Mouse (Mus musculus) intestine, embryonic 15.5 days (tissue): Measurements from ENCODE around the gene Cntnap2. TPM values are rescaled to one million over a fixed set of nuclear protein-coding genes. Genes with fewer than 3 reads are reported as not detected.

Experiments used
- ATAC-seq: fragments of 200-750 bp; cut with Nextera tagmentation; 2 replicates; pipeline ENCODE4 v1.8.0; 2017; ENCODE audit warnings: moderate TSS enrichment, moderate library complexity
- H3K27ac ChIP-seq: fragments of 300-500 bp; sonication (generic); 2 replicates; pipeline ENCODE4 v1.5.1; 2015; ENCODE audit warnings: mild to moderate bottlenecking, inconsistent platforms
- H3K27me3 ChIP-seq: fragments of 300-500 bp; sonication (generic); replicated peaks from 2 replicates; pipeline ENCODE4 v1.6.1; 2015; ENCODE audit warnings: inconsistent platforms
- H3K36me3 ChIP-seq: fragments of 300-500 bp; sonication (generic); 2 replicates; pipeline ENCODE4 v1.6.1; 2015; ENCODE audit warnings: inconsistent platforms
- H3K4me1 ChIP-seq: fragments of 300-500 bp; sonication (generic); replicated peaks from 2 replicates; pipeline ENCODE4 v1.6.1; 2015; ENCODE audit warnings: inconsistent platforms
- H3K4me2 ChIP-seq: fragments of 300-500 bp; sonication (generic); replicated peaks from 2 replicates; pipeline ENCODE4 v1.6.1; 2015; ENCODE audit warnings: mild to moderate bottlenecking, inconsistent platforms
- H3K4me3 ChIP-seq: fragments of 300-500 bp; sonication (generic); replicated peaks from 2 replicates; pipeline ENCODE4 v1.5.1; 2015; ENCODE audit warnings: inconsistent platforms
- H3K9ac ChIP-seq: fragments of 300-500 bp; sonication (generic); 2 replicates; pipeline ENCODE4 v1.6.1; 2015; ENCODE audit warnings: inconsistent platforms
- H3K9me3 ChIP-seq: fragments of 300-500 bp; sonication (generic); 2 replicates; pipeline ENCODE4 v1.6.1; 2016; ENCODE audit warnings: inconsistent platforms
- WGBS: fragments of 180-500 bp; shearing (Covaris S2); methylation state at CpG from one replicate; pipeline ENCODE4 v1.1.7; 2015; 5-methylcytosine and 5-hydroxymethylcytosine counted together
- polyA plus RNA-seq: library from polyadenylated mRNA; unstranded; fragments of >200 nt; fragmentation: Nextera tagmentation; extraction: Ambion mirVana; gene quantifications from 2 replicates; pipeline ENCODE4 v1.2.1, GENCODE M21; 2015

The Cntnap2 gene
- polyA plus RNA-seq, 1 experiment from 2014 or later: 1.3 TPM

DNA sequence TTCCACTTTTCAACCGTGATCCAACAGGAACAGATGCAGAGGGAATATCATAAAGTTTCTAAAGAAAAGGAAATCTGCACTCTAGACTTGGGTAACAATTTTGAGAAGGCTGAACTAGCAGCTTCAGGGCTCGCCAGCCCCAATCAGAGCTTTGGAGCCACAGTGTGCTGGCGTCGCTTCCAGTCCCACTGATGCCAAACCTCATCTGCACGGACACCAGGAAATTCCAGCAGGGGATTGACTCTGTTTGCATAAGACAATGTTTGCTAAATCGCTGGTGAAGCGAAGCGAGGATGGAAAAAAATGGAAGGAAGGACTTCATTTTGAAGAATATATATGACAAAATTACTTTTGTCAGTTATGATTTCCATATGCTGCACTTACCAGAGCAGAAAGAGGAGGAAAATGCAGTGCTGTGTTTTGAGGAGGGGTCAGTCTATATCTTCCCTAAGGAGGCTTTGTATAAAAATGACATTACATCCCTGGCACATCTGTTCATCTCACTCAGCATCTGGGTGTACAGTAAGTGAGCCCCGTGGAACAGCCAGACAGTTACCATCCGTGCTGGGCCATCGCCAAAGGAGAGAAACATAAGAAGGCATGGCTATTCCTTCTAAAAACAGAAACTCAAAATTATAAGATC lies 2245.8 kb downstream of the Cntnap2 start:
- no peak overlapping the region for H3K4me2 ChIP-seq
- no peak for ATAC-seq
- no peak overlapping the region for H3K4me3 ChIP-seq
- H3K4me1 ChIP-seq: no peaks in the 10 kb centered on the region
- H3K9ac ChIP-seq: no peak overlapping the region
- no peaks in the 10 kb centered on the region for H3K36me3 ChIP-seq
- no peaks in the 10 kb centered on the region for H3K9me3 ChIP-seq
- WGBS: 53% methylated on average over 11 of the region's 11 CpGs
- no peak overlapping the region for H3K27ac ChIP-seq
- no peaks in the 10 kb centered on the region for H3K27me3 ChIP-seq

GRCm38 (mm10) chr6:47306065-47306798 lies 2247.1 kb downstream of the Cntnap2 start:
- ATAC-seq: peak; percentile 92
- Histone ChIP-seq H3K4me3 (no peak overlapping the region), H3K36me3 (no peaks in the 10 kb centered on the region), H3K9me3 (no peaks in the 10 kb centered on the region), H3K27ac (peak overlapping the region; percentile 29; the same call in 1 of the 2 replicates), H3K4me1 (no peaks in the 10 kb centered on the region), H3K4me2 (no peak overlapping the region), H3K27me3 (no peaks in the 10 kb centered on the region), H3K9ac (no peak overlapping the region)
- WGBS: 51% methylated on average over 8 of the region's 8 CpGs

DNA sequence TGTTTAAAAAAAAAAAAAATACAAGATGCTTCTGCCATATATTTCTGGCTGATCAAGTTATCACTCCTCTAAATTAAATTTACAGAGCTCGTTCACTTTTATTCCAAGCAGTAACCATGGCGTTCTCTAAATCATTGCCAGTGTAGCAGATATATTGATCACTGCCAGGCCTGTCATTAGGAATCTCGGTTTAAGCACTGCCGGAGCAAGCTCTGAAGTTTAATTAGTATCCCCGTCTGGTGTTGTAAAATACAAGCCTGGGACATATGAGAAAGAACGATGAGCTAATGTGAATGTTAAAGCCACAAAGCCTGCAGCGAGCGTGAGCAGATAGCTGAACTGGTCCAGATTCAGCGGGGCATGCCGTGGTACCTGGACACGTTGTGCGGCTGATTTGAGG lies 2247.8 kb downstream of the Cntnap2 start:
- Histone ChIP-seq H3K4me2 (no peak overlapping the region), H3K27me3 (no peaks in the 10 kb centered on the region), H3K4me3 (no peak overlapping the region), H3K36me3 (no peaks in the 10 kb centered on the region), H3K9ac (no peak overlapping the region), H3K4me1 (no peaks in the 10 kb centered on the region), H3K9me3 (no peaks in the 10 kb centered on the region), H3K27ac (no peak overlapping the region)
- 69% methylated on average over 12 of the region's 12 CpGs for WGBS
- no peak for ATAC-seq

DNA sequence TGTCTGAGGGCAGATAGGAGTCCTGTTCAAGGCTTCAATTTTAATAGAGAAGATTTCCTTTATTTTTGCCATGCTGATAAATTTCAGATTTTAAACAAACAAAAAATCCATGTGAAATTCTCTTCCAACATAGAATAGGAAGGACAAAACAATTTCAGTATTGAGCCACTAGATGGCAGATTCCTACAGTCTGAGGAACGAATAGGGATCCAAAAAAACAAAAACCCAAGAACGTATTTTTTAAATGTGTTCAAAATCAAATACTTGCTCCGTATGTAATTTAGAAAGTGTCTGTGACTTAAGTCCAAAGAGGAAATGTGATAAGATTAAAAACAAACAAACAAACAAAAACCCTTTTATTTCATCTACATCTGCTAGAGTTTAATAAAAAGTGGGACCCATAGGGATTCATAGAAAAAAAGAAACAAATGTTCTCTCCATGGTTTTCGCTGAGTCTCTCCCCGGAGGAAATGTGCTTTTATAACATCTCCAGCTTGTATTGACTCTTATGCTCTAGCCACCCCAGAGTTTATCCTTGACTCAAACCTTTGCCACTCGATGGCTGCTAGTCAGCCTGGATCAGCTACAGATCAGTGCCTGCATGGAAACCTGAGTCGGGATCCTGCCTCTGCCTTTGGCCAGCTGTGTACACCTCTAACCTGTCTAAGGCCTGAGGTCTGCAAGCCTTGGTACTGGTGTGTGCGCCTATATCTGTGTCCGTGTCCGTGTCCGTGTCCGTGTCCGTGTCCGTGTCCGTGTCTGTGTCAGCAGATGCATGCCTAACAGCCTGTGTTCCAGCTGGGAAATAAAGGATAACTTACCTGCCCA lies 2255.6 kb downstream of the Cntnap2 start:
- H3K4me1 ChIP-seq: peaks cover 4% of the 10 kb centered on the region; the same call in 1 of the 2 replicates
- H3K27ac ChIP-seq: no peak overlapping the region
- no peaks in the 10 kb centered on the region for H3K9me3 ChIP-seq
- H3K36me3 ChIP-seq: no peaks in the 10 kb centered on the region
- no peaks in the 10 kb centered on the region for H3K27me3 ChIP-seq
- no peak for ATAC-seq
- 55% methylated on average over 15 of the region's 15 CpGs for WGBS
- H3K4me3 ChIP-seq: no peak overlapping the region
- H3K4me2 ChIP-seq: peak overlapping the region; percentile 41
- no peak overlapping the region for H3K9ac ChIP-seq

- no peak overlapping the region for H3K27ac ChIP-seq
Measured at GRCm38 (mm10) chr6:47315454-47315853, 2256.3 kb downstream of the Cntnap2 start.

GRCm38 (mm10) chr6:47317253-47317652 lies 2258.1 kb downstream of the Cntnap2 start:
- Histone ChIP-seq H3K36me3 (no peaks in the 10 kb centered on the region), H3K27me3 (no peaks in the 10 kb centered on the region), H3K4me3 (no peak overlapping the region), H3K4me1 (peaks cover 4% of the 10 kb centered on the region; the same call in 1 of the 2 replicates), H3K27ac (no peak overlapping the region), H3K9ac (no peak overlapping the region), H3K9me3 (no peaks in the 10 kb centered on the region), H3K4me2 (no peak overlapping the region)
- no peak for ATAC-seq

More at GRCm38 (mm10) chr6:47315454-47315853, 2256.3 kb downstream of the Cntnap2 start:
- ATAC-seq: no peak
- Histone ChIP-seq H3K27me3 (no peaks in the 10 kb centered on the region), H3K36me3 (no peaks in the 10 kb centered on the region), H3K9me3 (no peaks in the 10 kb centered on the region), H3K4me2 (no peak overlapping the region), H3K4me3 (no peak overlapping the region), H3K4me1 (peaks cover 4% of the 10 kb centered on the region; the same call in 1 of the 2 replicates), H3K9ac (no peak overlapping the region)
- WGBS: 65% methylated on average over 2 of the region's 2 CpGs

- Histone ChIP-seq H3K9ac (0 out of 2 replicates have a peak overlapping the region, but pooled peaks have one; percentile 17), H3K9me3 (no peaks in the 10 kb centered on the region), H3K27ac (peak overlapping the region; percentile 44; the same call in 1 of the 2 replicates), H3K27me3 (no peaks in the 10 kb centered on the region), H3K4me1 (peaks cover 4% of the 10 kb centered on the region; the same call in 1 of the 2 replicates), H3K36me3 (no peaks in the 10 kb centered on the region), H3K4me2 (peak overlapping the region; percentile 48), H3K4me3 (no peak overlapping the region)
- 13% methylated on average over 6 of the region's 6 CpGs for WGBS
- ATAC-seq: peak; percentile 50; the same call in 1 of the 2 replicates
Measured at GRCm38 (mm10) chr6:47318705-47319104, 2259.5 kb downstream of the Cntnap2 start.

DNA sequence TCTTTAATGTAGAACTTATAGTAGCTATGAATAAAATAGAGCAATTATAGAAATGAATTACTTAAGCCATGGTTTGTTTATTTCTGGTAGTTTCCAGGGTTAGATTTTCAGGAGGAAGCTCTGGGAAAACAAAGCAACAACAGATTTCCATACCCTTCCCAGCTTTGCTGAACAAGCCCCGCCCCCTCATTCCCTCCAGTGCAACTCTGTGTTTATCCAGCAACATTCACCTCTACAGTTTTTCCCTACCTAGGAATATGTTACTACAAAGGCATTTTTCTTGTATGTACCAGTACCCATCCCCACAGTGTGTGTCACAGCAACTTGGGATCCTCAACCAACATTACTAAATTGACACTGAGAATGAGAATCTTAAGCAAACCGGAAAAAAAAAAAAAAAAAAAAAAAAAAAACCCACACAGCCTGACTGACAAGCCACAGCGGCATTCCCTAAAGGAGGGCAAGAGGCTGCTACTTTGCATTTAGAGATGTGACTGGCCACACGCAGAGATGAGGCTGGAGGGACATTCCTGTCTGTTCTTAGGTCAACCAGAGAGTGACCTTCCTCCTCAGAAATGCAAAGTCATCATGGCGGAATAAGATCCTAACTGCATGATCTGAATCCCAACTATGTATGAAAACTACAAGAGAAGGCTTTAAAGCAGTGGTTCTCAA lies 2260.3 kb downstream of the Cntnap2 start:
- Histone ChIP-seq H3K4me3 (no peak overlapping the region), H3K9ac (no peak overlapping the region), H3K27me3 (no peaks in the 10 kb centered on the region), H3K9me3 (no peaks in the 10 kb centered on the region), H3K4me1 (peaks cover 4% of the 10 kb centered on the region; the same call in 1 of the 2 replicates), H3K4me2 (no peak overlapping the region), H3K36me3 (no peaks in the 10 kb centered on the region), H3K27ac (no peak overlapping the region)
- ATAC-seq: peak; percentile 58; the same call in 1 of the 2 replicates
- 29% methylated on average over 5 of the region's 5 CpGs for WGBS

GRCm38 (mm10) chr6:47323169-47323835 lies 2264.1 kb downstream of the Cntnap2 start:
- 50% methylated on average over 5 of the region's 5 CpGs for WGBS
- Histone ChIP-seq H3K9me3 (no peaks in the 10 kb centered on the region), H3K27ac (no peak overlapping the region), H3K4me2 (no peak overlapping the region), H3K4me3 (no peak overlapping the region), H3K4me1 (peaks cover 4% of the 10 kb centered on the region; the same call in 1 of the 2 replicates), H3K27me3 (no peaks in the 10 kb centered on the region), H3K9ac (no peak overlapping the region), H3K36me3 (no peaks in the 10 kb centered on the region)
- no peak for ATAC-seq

DNA sequence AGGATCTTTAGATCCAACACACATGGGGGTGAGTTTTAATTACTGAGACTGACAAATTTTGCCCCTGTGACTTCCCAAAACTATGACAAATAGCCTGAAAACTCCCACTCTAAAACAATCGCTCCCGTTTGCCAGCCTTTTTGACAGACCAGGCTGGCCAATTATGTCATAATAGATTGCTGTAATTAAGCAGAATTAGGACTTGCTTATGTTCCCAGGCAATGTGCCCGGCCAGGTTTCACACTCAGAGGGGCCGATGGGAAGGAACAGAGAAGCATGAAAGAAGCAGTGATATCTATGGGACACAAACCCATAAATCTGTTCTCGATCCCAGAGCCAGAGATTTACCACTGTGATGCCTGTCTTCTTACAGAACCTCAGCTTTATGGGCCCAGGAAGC lies 2264.7 kb downstream of the Cntnap2 start:
- Histone ChIP-seq H3K27me3 (no peaks in the 10 kb centered on the region), H3K9ac (no peak overlapping the region), H3K4me1 (peaks cover under 1% of the 10 kb centered on the region; the same call in 1 of the 2 replicates), H3K4me3 (no peak overlapping the region), H3K36me3 (no peaks in the 10 kb centered on the region), H3K4me2 (no peak overlapping the region), H3K27ac (no peak overlapping the region), H3K9me3 (no peaks in the 10 kb centered on the region)
- no peak for ATAC-seq
- WGBS: 43% methylated on average over 5 of the region's 5 CpGs

DNA sequence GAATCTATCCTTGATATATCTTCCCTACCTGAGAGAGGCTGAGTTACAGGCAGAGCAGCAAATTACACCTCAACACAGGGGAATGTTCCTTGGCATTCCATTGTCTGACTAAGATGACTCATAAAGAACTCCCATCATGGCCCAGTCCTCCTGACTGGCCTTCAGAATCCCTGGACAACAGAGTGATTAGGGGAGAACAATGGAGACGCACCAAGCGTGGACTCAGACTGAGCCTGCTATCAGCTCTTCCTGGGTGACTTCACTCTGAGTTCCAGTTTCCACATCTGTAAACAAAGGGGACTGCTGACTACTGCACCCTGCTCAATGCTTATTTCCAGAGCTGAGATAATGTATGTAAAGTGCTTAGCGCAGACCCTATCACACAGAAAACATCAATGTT lies 2269.1 kb downstream of the Cntnap2 start:
- Histone ChIP-seq H3K27ac (no peak overlapping the region), H3K36me3 (no peaks in the 10 kb centered on the region), H3K4me2 (no peak overlapping the region), H3K4me3 (no peak overlapping the region), H3K27me3 (no peaks in the 10 kb centered on the region), H3K9ac (no peak overlapping the region), H3K4me1 (peaks cover 4% of the 10 kb centered on the region; the same call in 1 of the 2 replicates), H3K9me3 (no peaks in the 10 kb centered on the region)
- WGBS: 63% methylated on average over 3 of the region's 3 CpGs
- no peak for ATAC-seq
